Mouse (Mus musculus): ENCODE measurements around the gene Gadd45b.

DNA sequence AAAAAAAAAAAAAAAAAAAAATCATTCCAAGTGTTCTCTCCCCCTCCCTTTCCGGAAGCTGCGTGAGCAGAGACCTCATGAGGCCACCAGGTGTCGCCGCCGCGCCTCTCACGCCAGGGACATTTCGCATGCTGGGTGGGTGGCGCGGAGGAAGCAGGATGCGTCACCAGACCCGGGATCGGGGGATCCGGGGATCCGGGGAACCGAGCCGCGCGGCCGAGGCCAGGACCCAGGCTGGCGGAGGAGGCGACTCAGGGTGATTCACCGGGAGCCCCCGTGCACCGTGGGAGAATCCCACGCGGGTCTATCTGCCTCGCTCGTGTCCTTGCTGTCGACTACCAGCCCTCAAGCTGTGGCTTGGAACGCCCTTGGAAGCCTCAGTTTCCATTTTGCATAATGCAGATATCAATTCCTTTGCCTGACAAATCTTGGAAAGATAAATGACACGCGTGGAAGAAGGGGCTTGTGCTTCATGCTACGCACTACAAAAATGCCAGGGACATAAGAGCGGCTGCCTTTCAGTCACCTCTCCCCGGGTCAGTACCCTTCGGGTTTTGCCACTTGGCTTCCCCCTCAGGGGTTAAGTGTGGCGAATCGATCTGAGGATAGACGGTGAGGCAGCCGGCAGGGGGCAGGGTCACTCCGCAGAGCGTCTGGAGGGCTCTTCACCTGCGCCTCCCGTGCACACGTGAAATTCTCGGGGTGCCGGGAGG lies 1.1 kb upstream of the Gadd45b start:
- TF ChIP-seq POLR2A (IDR thresholded peaks at IDR 0.05; ENCODE audit: control insufficient read depth, low read depth, low read length) = no peak; the same call in 1 of the 2 replicates
- TF ChIP-seq CTCF (IDR thresholded peaks at IDR 0.05; ENCODE audit: control insufficient read depth, insufficient read depth, insufficient replicate concordance, low read depth, low read length) = peak; percentile 73

Data from testis, adult 2 months (tissue).